Comparison of ENCODE assay signal across 8 mouse cellular contexts in genomic region chr2:127889432-127889831, GRCm38 (mm10). TPM values are rescaled to one million over a fixed set of nuclear protein-coding genes. Genes with fewer than 3 reads are reported as not detected.
DNase-seq lines count a peak whose midpoint lies in the region; ATAC-seq and TF ChIP-seq lines count a peak whose summit lies in the region.

No protein-coding gene starts in this region.

- H3K27ac ChIP-seq in liver, embryonic 12.5 days = no peak overlapping the region
- no peak overlapping the region for H3K27ac ChIP-seq in midbrain, embryonic 16.5 days (ENCODE audit: low read length)
- no peak overlapping the region for H3K27ac ChIP-seq in spleen, adult 2 months (ENCODE audit: insufficient read depth, low read length)

- TF ChIP-seq POLR2A in spleen, adult 2 months (IDR thresholded peaks at IDR 0.05; ENCODE audit: low read depth, low read length) = no peak

- no peaks in the 10 kb centered on the region for H3K36me3 ChIP-seq in liver, embryonic 12.5 days
- H3K36me3 ChIP-seq in midbrain, embryonic 16.5 days (ENCODE audit: control insufficient read depth, insufficient read depth, low read length) = no peaks in the 10 kb centered on the region
- H3K36me3 ChIP-seq in spleen, adult 2 months (ENCODE audit: control insufficient read depth, insufficient read depth, low read length) = no peaks in the 10 kb centered on the region

- peaks cover 29% of the 10 kb centered on the region for H3K27me3 ChIP-seq in liver, embryonic 12.5 days (replicated peaks)
- H3K27me3 ChIP-seq in midbrain, embryonic 16.5 days (ENCODE audit: control insufficient read depth, insufficient read depth, low read depth, low read length) = peaks cover 3% of the 10 kb centered on the region; the same call in 1 of the 2 replicates
- no peaks in the 10 kb centered on the region for H3K27me3 ChIP-seq in spleen, adult 2 months (ENCODE audit: control insufficient read depth, insufficient read depth, low read length)

- 6% methylated on average over 6 of the region's 6 CpGs for WGBS in liver, embryonic 12.5 days (ENCODE audit: insufficient replicate concordance)
- 5% methylated on average over 6 of the region's 6 CpGs for WGBS in midbrain, embryonic 16.5 days
- 3% methylated on average over 6 of the region's 6 CpGs for WGBS in spleen, adult 2 months

- H3K9me3 ChIP-seq in liver, embryonic 12.5 days (replicated peaks) = no peaks in the 10 kb centered on the region
- H3K9me3 ChIP-seq in midbrain, embryonic 16.5 days (replicated peaks; ENCODE audit: control insufficient read depth, low read length, poor library complexity, severe bottlenecking) = no peaks in the 10 kb centered on the region

- intact Hi-C loops in left cerebral cortex, postnatal 36 days (cut with DNase I) = loop anchor here (1.0 to 5.0 kb wide), 3 partner anchors 233 to 684 kb away; no protein-coding TSS in a partner anchor

- no peak overlapping the region for H3K4me2 ChIP-seq in liver, embryonic 12.5 days
- no peak overlapping the region for H3K4me2 ChIP-seq in midbrain, embryonic 16.5 days (ENCODE audit: low read length)

- peak; percentile 74 for DNase-seq in liver
- peak; percentile 96 for DNase-seq in embryo, embryonic 10.5 days (ENCODE audit: low spot score)
- peak; percentile 61 for DNase-seq in gastrocnemius, postnatal 25 days
- peak; percentile 77 for DNase-seq in kidney, adult 11 months
- DNase-seq in left cerebral cortex, postnatal 36 days (ENCODE audit: low spot score in 2 of 2) = peak; percentile 75 to 81
- peak; percentile 55 to 77 for DNase-seq in spleen, adult 2 months (ENCODE audit: low read depth in 1 of 2, low spot score in 2 of 2)

- H3K9ac ChIP-seq in liver, embryonic 12.5 days = no peak overlapping the region
- no peak overlapping the region for H3K9ac ChIP-seq in midbrain, embryonic 16.5 days (ENCODE audit: low read depth, low read length)

- TF ChIP-seq CTCF in spleen, adult 2 months (IDR thresholded peaks at IDR 0.05; ENCODE audit: extremely low read depth, insufficient read depth, insufficient read length, insufficient replicate concordance) = peak; percentile 86; the same call in 1 of the 2 replicates

- no peaks in the 10 kb centered on the region for H3K4me1 ChIP-seq in liver, embryonic 12.5 days
- H3K4me1 ChIP-seq in midbrain, embryonic 16.5 days (ENCODE audit: control insufficient read depth, insufficient read depth, low read length) = peaks cover 2% of the 10 kb centered on the region; the same call in 1 of the 2 replicates
- H3K4me1 ChIP-seq in spleen, adult 2 months (ENCODE audit: control insufficient read depth, insufficient read depth, insufficient read length) = no peaks in the 10 kb centered on the region; the same call in 1 of the 2 replicates

- no peak overlapping the region for H3K4me3 ChIP-seq in liver, embryonic 12.5 days
- no peak overlapping the region for H3K4me3 ChIP-seq in midbrain, embryonic 16.5 days (ENCODE audit: low read depth, low read length)
- no peak overlapping the region for H3K4me3 ChIP-seq in spleen, adult 2 months (ENCODE audit: extremely low read depth, insufficient read depth, insufficient read length)

- ATAC-seq in liver, embryonic 12.5 days = no peak
- peak; percentile 83 for ATAC-seq in midbrain, embryonic 16.5 days

RNA-seq across cellular contexts. Expression of gene Acoxl, which starts 50.8 kb away (rescaled TPM):
- 0.10 TPM in 1 of 2 replicates, not detected in the other for polyA plus RNA-seq in liver, embryonic 12.5 days (2016; fragmentation: Nextera tagmentation; extraction: Ambion mirVana)
- under 1 TPM in 1 of 2 experiments, not detected in 1; 0.27 TPM for total RNA-seq in gastrocnemius, postnatal 25 days (2021)
- not detected for total RNA-seq in left cerebral cortex, postnatal 36 days (2021)
- polyA plus RNA-seq in midbrain, embryonic 16.5 days (2015; fragmentation: Nextera tagmentation; extraction: Ambion mirVana) = not detected in 2 replicates
- polyA plus RNA-seq in spleen, adult 2 months (2012; rRNA removed) = 0.23 and 0.25 TPM in 2 replicates

RNA-seq across cellular contexts. Expression of gene Bub1, which starts 57.8 kb away (rescaled TPM):
- polyA plus RNA-seq in liver, embryonic 12.5 days (2016; fragmentation: Nextera tagmentation; extraction: Ambion mirVana) = 53.1 and 55.3 TPM in 2 replicates
- total RNA-seq in gastrocnemius, postnatal 25 days (2021) = under 1 TPM; 0.49 to 0.62 TPM
- total RNA-seq in left cerebral cortex, postnatal 36 days (2021) = under 1 TPM in 1 of 2 experiments, not detected in 1; 0.25 TPM
- 4.3 and 6.1 TPM in 2 replicates for polyA plus RNA-seq in midbrain, embryonic 16.5 days (2015; fragmentation: Nextera tagmentation; extraction: Ambion mirVana)
- 0.83 and 0.97 TPM in 2 replicates for polyA plus RNA-seq in spleen, adult 2 months (2012; rRNA removed)
